In genomic region chr17:73199387-73199786, GRCm38 (mm10) we compare ENCODE assay signal across 17 mouse cellular contexts.
DNase-seq lines count a peak whose midpoint lies in the region; ATAC-seq and TF ChIP-seq lines count a peak whose summit lies in the region.
"Had no signal": no experiment of that assay in that cellular context is flagged by ENCODE, and none has a peak within 500 bp of the region (broad histone marks: within the 10 kb centered on the region; RNA-seq: fewer than 3 reads in every experiment).

No protein-coding gene starts in this region.

- no peak overlapping the region for H3K4me3 ChIP-seq in kidney, adult 2 months (ENCODE audit: insufficient read depth, low read depth, low read length)
- H3K4me3 ChIP-seq: embryonic facial prominence, embryonic 13.5 days; forebrain, embryonic 13.5 days; limb, embryonic 10.5 days; midbrain, embryonic 12.5 days; neural tube, embryonic 12.5 days had no signal

- ATAC-seq in activated CD4-positive, CD25-positive, alpha-beta regulatory T cell, adult 4 months, result peak; percentile 61
- ATAC-seq: forebrain, embryonic 13.5 days had no signal

- H3K27me3 ChIP-seq in kidney, adult 2 months (replicated peaks; ENCODE audit: control insufficient read depth, insufficient read depth, low read length), result no peaks in the 10 kb centered on the region
- H3K27me3 ChIP-seq: embryonic facial prominence, embryonic 13.5 days; forebrain, embryonic 13.5 days; midbrain, embryonic 12.5 days; neural tube, embryonic 12.5 days had no signal

- no peaks in the 10 kb centered on the region for H3K36me3 ChIP-seq in kidney, adult 2 months (ENCODE audit: control insufficient read depth, insufficient read depth, low read length)
- H3K36me3 ChIP-seq: midbrain, embryonic 12.5 days; neural tube, embryonic 12.5 days had no signal

- H3K4me1 ChIP-seq in kidney, adult 2 months (ENCODE audit: control insufficient read depth, insufficient read depth, low read length), result no peaks in the 10 kb centered on the region
- H3K4me1 ChIP-seq: embryonic facial prominence, embryonic 13.5 days; forebrain, embryonic 13.5 days; limb, embryonic 10.5 days; midbrain, embryonic 12.5 days; neural tube, embryonic 12.5 days had no signal

- H3K27ac ChIP-seq in kidney, adult 2 months (ENCODE audit: insufficient read depth, low read depth, low read length), result no peak overlapping the region
- H3K27ac ChIP-seq: embryonic facial prominence, embryonic 13.5 days; forebrain, embryonic 13.5 days; limb, embryonic 10.5 days; midbrain, embryonic 12.5 days; neural tube, embryonic 12.5 days had no signal

- no peak for TF ChIP-seq POLR2A in kidney, adult 2 months (IDR thresholded peaks at IDR 0.05; ENCODE audit: low read depth, low read length)

- TF ChIP-seq CTCF in kidney, adult 2 months (conservative IDR thresholded peaks at IDR 0.05; ENCODE audit: insufficient read depth, insufficient read length, low read depth, low read length), result no peak

- peak; percentile 12 for DNase-seq in layer of hippocampus, adult 9-10 months (ENCODE audit: low spot score)
- no peak for DNase-seq in layer of hippocampus, postnatal 36 days
- DNase-seq in 3T3-L1 (ENCODE audit: low read depth, low spot score), result peak; percentile 69
- DNase-seq in 416B (ENCODE audit: low read depth), result peak; percentile 56
- no peak for DNase-seq in frontal cortex, postnatal 36 days (ENCODE audit: low spot score in 2 of 2)
- DNase-seq in kidney, adult 2 months, result no peak
- DNase-seq: adrenal gland, postnatal 14 days; gastrocnemius, postnatal 36 days; heart, postnatal 10 days; lung, adult 18-20 months; spleen, adult 18-20 months had no signal

Comparison
In these comparisons a context has a peak if more than half of its experiments do, and no peak if none do; other contexts are left out.
1. DNase-seq: peak in layer of hippocampus, adult 9-10 months (single experiment), 3T3-L1 (single experiment) and 416B (single experiment); none in layer of hippocampus, postnatal 36 days (0 of 2), frontal cortex, postnatal 36 days (0 of 2) and kidney, adult 2 months (single experiment).